Mouse (Mus musculus) hindbrain, embryonic 13.5 days (tissue): ENCODE measurements around the gene Otud3. TPM values are rescaled to one million over a fixed set of nuclear protein-coding genes. Genes with fewer than 3 reads are reported as not detected.

Source experiments
- polyA plus RNA-seq: library from polyadenylated mRNA; unstranded; fragments of >200 nt; fragmentation: Nextera tagmentation; extraction: Ambion mirVana; gene quantifications from 2 replicates; pipeline ENCODE4 v1.2.1, GENCODE M21; 2015

Gene Otud3
- polyA plus RNA-seq, 1 experiment from 2014 or later = 2.5 TPM

Other genes starting within 250 kb of the Otud3 start
- 0.44 and 0.91 TPM in 2 replicates for gene Pla2g2c, start 189.2 kb downstream of the Otud3 start, polyA plus RNA-seq
- 3.8 and 4.1 TPM in 2 replicates for gene Ubxn10, start 176.8 kb downstream of the Otud3 start, polyA plus RNA-seq
- 0.06 and 0.13 TPM in 2 replicates for gene Pla2g2f, start 156.3 kb downstream of the Otud3 start, polyA plus RNA-seq
- 0.90 and 1.8 TPM in 2 replicates for gene Pla2g2d, start 138.2 kb downstream of the Otud3 start, polyA plus RNA-seq
- 0.25 and 0.49 TPM in 2 replicates for gene Pla2g5, start 50.5 kb downstream of the Otud3 start, polyA plus RNA-seq
- gene Gm13030, start 40.0 kb downstream of the Otud3 start, polyA plus RNA-seq = not detected in 2 replicates
- not detected in 2 replicates for gene Pla2g2e, start 36.0 kb downstream of the Otud3 start, polyA plus RNA-seq
- not detected in 2 replicates for gene Rnf186, start 53.2 kb upstream of the Otud3 start, polyA plus RNA-seq
- 0.89 and 1.3 TPM in 2 replicates for gene Tmco4, start 58.9 kb upstream of the Otud3 start, polyA plus RNA-seq
- gene Htr6, start 161.6 kb upstream of the Otud3 start, polyA plus RNA-seq = 0.18 and 0.27 TPM in 2 replicates
- 40.8 and 45.3 TPM in 2 replicates for gene Nbl1, start 179.0 kb upstream of the Otud3 start, polyA plus RNA-seq
- 424 and 441 TPM in 2 replicates for gene Minos1, start 217.2 kb upstream of the Otud3 start, polyA plus RNA-seq